Mouse (Mus musculus): ENCODE data around the gene Necap2. TPM values are rescaled to one million over a fixed set of nuclear protein-coding genes. Genes with fewer than 3 reads are reported as not detected.

Gene Necap2
- polyA plus RNA-seq, 1 experiment from 2014 or later, result 54.7 TPM

DNA sequence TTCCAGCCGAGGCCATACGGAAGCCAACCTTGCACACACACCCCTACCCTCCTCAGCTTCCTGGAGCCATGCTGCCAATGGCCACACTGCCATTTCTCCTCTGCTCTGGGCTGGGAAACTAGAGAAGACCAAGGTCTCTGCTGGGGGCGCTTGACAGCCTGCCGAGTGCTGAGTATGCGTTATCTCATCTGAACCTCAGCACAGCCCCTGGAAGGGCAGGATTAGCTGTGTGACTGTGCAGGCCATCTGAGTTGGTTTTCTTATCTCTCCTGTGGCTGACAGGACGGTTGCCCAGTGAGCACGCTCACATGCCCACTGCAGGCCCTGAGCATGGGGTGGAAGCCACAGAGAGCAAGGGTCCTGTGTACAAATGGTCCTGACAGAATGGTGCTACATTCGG lies 9.5 kb downstream of the Necap2 start:
- Histone ChIP-seq H3K4me3 (no peak overlapping the region), H3K4me1 (0 out of 2 replicates have a peak, but pooled peaks cover 3% of the 10 kb centered on the region), H3K27me3 (ENCODE audit: poor library complexity, severe bottlenecking) (no peaks in the 10 kb centered on the region), H3K27ac (no peak overlapping the region), H3K9me3 (no peaks in the 10 kb centered on the region), H3K36me3 (replicated peaks) (peaks cover 83% of the 10 kb centered on the region)
- DNase-seq (ENCODE audit: extremely low spot score, low spot score), result no peak
- 89% methylated on average over 8 of the region's 8 CpGs for WGBS

DNA sequence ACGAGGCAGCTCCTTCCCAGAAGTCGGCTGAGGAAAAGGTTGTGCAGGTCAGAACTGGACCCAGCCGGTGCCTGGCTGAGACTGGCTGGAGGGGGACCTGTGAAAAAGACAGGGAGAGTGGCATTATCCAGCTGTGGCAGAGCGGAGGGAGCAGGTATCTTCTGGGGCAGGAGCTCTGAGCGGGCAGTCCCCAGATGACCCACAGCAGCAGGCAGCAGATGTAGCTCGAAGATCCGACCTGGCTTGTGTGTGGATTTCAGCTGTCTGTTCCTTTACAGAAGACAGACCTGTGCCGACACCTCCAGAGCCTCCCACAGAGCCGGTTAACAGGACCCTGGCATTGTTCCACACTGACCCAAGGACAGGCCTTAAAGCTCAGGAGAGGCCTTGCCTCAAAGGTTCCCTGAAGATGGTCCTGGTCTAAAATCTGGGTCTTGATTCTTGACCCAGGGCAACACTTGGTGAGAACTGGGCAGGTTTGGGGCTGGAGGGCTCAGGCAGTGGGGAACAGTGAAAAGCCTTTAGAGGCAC lies 10.6 kb downstream of the Necap2 start:
- Histone ChIP-seq H3K9me3 (no peaks in the 10 kb centered on the region), H3K36me3 (replicated peaks) (peaks cover 72% of the 10 kb centered on the region), H3K4me3 (no peak overlapping the region), H3K27me3 (ENCODE audit: poor library complexity, severe bottlenecking) (no peaks in the 10 kb centered on the region), H3K4me1 (0 out of 2 replicates have a peak, but pooled peaks cover 3% of the 10 kb centered on the region), H3K27ac (no peak overlapping the region)
- 90% methylated on average over 9 of the region's 9 CpGs for WGBS
- DNase-seq (ENCODE audit: extremely low spot score, low spot score), result no peak

DNA sequence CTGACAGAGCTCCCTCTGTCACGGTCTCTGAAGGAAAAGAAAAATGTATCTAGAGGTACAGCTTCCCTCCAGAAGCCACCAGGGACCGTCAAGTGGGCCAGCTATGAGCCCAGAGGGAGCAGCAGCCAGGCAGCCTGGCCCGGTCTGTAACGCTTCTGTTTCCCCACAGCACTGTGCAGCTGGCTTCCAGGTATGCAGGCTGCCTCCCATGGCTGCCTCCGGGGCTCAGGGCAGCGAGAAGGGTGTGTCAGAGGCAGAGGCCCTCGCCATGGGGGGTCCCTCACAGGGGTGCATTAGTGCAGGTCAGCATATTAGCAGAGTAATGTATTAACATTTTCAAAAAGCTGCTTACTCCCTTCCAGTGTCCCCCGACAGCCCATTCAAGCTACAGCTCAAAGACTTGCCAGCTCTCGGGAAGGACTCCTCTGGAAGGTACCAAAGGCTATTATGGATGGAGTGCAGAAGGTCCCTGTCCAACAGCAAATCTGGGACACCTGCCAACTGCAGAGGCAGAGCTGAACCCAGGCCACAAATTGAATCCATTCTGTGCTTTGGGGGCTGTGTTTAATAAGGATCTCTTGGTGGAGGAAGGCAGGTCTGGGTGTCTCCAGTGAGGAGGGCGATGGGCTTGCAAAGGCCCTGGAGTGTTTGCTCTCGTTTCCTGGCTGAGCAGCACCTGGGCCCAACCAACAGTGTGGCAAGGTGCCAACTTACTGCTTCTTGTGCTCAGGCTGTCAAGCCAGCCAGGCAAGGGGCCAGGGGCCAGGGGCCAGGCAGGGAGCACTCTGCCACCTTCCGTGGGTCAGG lies 11.2 kb downstream of the Necap2 start:
- 92% methylated on average over 12 of the region's 12 CpGs for WGBS

DNA sequence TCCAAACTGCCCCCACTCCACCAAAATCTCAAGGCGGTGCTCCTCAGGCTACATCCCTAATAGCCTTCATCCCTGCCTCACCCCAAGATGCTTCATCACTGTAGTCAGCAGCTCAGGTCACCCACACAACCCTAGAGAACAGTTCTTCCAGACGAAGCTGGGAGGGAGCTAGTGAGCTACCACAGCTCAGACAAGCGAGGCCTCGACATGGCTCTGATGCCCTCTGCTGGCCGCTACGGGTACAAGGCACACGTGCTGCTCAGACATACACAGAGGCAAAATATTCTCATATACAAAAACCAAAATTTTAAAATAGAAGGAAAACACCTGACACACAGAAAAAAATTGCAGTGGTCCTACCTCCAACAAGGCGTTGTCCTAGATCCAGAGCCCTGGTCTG lies 13.0 kb downstream of the Necap2 start:
- no peak overlapping the region for H3K4me3 ChIP-seq
- 4% methylated on average over 8 of the region's 8 CpGs for WGBS
- H3K9me3 ChIP-seq, result no peaks in the 10 kb centered on the region
- H3K4me1 ChIP-seq, result peaks cover 17% of the 10 kb centered on the region
- 0 out of 2 replicates have a peak overlapping the region, but pooled peaks have one; percentile 9 for H3K27ac ChIP-seq
- no peaks in the 10 kb centered on the region for H3K27me3 ChIP-seq (ENCODE audit: poor library complexity, severe bottlenecking)
- peaks cover 48% of the 10 kb centered on the region for H3K36me3 ChIP-seq (replicated peaks)
- DNase-seq (ENCODE audit: extremely low spot score, low spot score), result peak; percentile 85

More for the DNA sequence above, 11.2 kb downstream of the Necap2 start:
- H3K9me3 ChIP-seq, result no peaks in the 10 kb centered on the region
- H3K36me3 ChIP-seq (replicated peaks), result peaks cover 66% of the 10 kb centered on the region
- DNase-seq (ENCODE audit: extremely low spot score, low spot score), result no peak
- no peak overlapping the region for H3K27ac ChIP-seq
- H3K27me3 ChIP-seq (ENCODE audit: poor library complexity, severe bottlenecking), result no peaks in the 10 kb centered on the region
- H3K4me1 ChIP-seq, result 0 out of 2 replicates have a peak, but pooled peaks cover 3% of the 10 kb centered on the region
- H3K4me3 ChIP-seq, result no peak overlapping the region

DNA sequence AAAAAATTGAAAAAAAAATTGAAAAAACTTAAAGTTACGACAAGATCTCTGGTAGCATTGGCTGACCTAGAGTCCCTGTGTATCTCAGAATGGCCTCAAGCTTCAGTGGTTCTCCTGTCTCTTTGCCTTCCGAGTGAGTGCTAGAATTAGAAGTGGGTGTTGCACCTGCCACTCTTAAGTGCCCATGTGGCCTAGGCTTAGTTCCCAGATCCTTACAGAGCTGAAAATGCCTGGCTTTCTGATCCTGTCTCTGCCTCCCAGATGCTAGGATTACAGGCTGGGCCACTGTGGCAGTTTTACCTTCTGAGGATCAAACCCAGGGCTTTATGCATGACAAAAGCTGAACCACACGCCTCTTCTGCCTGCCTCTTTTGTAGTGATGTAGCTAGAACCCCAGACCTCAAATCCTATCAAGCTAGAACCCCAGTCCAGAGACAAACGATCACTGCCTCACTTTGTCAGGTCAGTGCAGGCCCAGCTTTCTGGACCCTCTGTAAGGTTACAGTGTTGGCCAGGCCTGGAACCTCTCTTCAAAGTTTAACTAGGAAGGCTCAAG lies 14.0 kb downstream of the Necap2 start:
- Histone ChIP-seq H3K27me3 (ENCODE audit: poor library complexity, severe bottlenecking) (no peaks in the 10 kb centered on the region), H3K4me3 (no peak overlapping the region), H3K4me1 (peaks cover 26% of the 10 kb centered on the region), H3K36me3 (replicated peaks) (peaks cover 38% of the 10 kb centered on the region), H3K9me3 (no peaks in the 10 kb centered on the region), H3K27ac (no peak overlapping the region)
- WGBS, result 82% methylated on average over 4 of the region's 4 CpGs
- DNase-seq (ENCODE audit: extremely low spot score, low spot score), result no peak

DNA sequence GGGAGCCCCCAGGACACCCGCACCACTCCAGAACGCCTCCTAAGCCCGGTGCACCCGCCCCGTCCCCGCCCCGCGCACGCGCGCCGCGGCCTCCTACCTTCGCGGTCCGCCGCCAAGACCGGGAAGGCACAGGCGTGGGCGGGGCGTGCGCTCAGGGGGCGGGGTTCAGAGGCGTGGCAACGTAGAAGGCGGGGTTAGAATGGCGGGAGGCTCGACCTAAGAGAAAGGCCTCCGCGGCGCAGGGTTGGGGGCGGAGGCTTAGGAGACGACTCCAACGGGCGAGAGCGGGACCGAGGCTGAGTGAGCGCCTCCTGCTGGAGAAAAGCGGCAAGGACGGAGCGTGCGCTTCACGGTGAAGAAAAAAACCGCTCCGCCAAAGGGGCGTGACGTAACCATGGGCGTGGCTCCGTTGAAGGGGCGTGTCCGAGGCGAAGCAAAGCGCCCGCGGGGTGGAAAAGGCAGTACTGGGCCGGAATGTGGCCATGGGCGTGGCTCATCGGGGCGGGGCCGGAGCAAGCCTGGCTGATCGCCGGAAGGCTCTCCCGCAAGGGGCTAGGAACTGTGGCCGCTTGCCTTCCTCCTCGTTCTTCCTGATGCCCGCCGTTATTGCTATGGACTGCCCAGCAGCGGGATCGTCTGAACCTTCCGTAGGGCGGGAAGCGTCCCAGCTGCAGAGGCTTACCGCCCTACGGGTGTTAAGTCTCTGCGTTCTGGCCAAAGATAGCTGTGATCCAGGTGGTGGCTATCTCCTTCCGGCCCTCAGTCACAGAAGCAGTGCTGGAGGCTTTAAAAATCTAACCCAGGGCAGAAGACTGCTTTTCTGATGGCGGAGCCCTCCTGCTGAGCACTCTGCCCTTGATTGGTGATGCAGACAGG lies 17.5 kb downstream of the Necap2 start, which contains the start of gene Crocc:
Gene Crocc (minus strand): TSS at position 125 of the 876 bp plus-strand sequence.
- Histone ChIP-seq H3K4me3 (peak within 1 kb of the TSS; percentile 68), H3K9me3 (no peaks in the 10 kb centered on the region), H3K27ac (peak within 1 kb of the TSS; percentile 94), H3K4me1 (peaks cover 41% of the 10 kb centered on the region), H3K36me3 (replicated peaks) (peaks cover 28% of the 10 kb centered on the region), H3K27me3 (ENCODE audit: poor library complexity, severe bottlenecking) (no peaks in the 10 kb centered on the region)
- DNase-seq (ENCODE audit: extremely low spot score, low spot score), result peak; percentile 100
- WGBS, result under 1% methylated on average over 77 of the region's 77 CpGs

DNA sequence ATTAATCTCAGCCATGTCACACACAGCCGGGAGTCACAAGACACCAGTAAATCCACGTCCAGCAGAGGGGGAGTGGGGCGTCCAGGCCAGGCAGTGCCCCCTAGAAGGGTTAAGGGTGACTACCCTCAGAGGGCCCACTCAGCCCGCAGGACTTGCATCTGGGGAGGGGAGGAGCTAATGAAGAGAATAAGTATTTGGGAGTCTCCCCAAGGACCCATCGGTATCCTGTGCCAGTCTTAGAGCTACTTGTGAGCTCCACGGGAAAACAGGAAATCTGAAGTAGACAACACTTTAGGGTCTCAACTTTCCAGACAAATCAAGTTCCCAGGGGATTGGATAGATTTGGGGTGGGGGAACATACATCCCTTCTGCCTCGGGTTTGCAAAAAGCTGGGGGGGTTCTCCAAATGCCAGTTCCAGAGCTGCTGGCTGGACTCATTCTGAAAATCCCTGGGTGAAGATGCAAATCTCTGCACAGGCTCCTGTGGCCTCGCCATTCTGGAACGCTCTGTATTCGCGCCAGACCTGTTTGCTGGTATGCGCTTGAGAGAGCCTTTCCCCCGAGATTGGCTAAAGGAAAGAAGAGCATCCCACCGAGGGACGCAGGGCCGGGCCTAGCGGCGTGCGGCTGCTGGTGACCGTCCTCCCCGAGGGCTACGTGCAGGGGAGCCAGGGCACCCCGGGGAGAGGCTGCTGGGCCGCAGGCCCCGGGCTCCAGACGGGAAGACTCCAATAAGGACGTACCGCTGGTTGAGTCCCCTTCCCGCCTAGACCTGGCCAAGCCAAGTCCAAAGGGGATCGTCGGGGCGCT lies 18.3 kb downstream of the Necap2 start:
- DNase-seq (ENCODE audit: extremely low spot score, low spot score), result peak; percentile 32
- peaks cover 33% of the 10 kb centered on the region for H3K36me3 ChIP-seq (replicated peaks)
- H3K27ac ChIP-seq, result peak overlapping the region; percentile 94
- peak overlapping the region; percentile 68 for H3K4me3 ChIP-seq
- 3% methylated on average over 31 of the region's 32 CpGs for WGBS
- H3K27me3 ChIP-seq (ENCODE audit: poor library complexity, severe bottlenecking), result no peaks in the 10 kb centered on the region
- peaks cover 39% of the 10 kb centered on the region for H3K4me1 ChIP-seq
- no peaks in the 10 kb centered on the region for H3K9me3 ChIP-seq

DNA sequence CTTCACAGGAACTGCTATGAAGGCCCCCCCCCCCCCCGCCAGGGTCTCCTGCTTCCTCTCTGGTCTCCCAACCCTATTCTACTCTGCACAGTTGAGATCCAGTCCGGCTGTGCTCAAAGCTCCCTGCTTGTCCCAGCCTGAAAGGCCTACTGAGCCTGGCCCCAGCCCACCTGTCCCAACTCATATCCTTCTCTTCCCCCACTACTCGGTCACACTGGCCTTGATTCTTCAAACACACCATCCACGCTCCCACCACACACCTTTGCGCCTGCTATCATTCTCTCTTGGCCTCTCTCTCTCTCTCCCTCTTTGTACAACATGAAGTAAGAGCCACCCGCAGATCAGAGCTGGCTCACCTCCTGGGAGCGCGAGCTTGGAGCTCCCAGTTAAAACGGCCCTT lies 19.3 kb downstream of the Necap2 start:
- Histone ChIP-seq H3K36me3 (replicated peaks) (peaks cover 42% of the 10 kb centered on the region), H3K4me1 (peaks cover 49% of the 10 kb centered on the region), H3K4me3 (peak overlapping the region; percentile 68; the same call in 1 of the 2 replicates), H3K27me3 (ENCODE audit: poor library complexity, severe bottlenecking) (no peaks in the 10 kb centered on the region), H3K27ac (peak overlapping the region; percentile 51), H3K9me3 (no peaks in the 10 kb centered on the region)
- WGBS, result 89% methylated on average over 9 of the region's 9 CpGs
- no peak for DNase-seq (ENCODE audit: extremely low spot score, low spot score)

DNA sequence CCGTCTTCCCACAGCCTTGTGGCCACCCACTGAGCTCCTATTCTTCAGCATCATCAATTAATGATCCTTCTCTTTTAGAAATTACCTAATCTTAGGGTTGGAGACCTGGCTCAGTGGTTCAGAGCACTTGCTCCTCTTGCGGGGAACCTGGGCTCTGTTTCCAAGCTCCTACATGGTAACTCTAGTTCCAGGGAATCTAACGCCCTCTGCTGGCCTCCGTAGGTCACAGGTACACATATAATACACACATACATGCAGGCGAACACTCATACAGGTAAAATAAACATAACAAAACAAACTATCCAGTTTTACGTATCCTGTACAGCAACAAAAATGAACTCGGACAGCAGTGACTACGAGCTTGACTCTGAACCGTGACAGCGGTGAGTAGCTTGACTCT lies 21.2 kb downstream of the Necap2 start:
- H3K4me3 ChIP-seq, result no peak overlapping the region
- peaks cover 51% of the 10 kb centered on the region for H3K36me3 ChIP-seq (replicated peaks)
- no peaks in the 10 kb centered on the region for H3K27me3 ChIP-seq (ENCODE audit: poor library complexity, severe bottlenecking)
- DNase-seq (ENCODE audit: extremely low spot score, low spot score), result no peak
- H3K9me3 ChIP-seq, result no peaks in the 10 kb centered on the region
- H3K4me1 ChIP-seq, result peaks cover 68% of the 10 kb centered on the region
- no peak overlapping the region for H3K27ac ChIP-seq
- 92% methylated on average over 10 of the region's 10 CpGs for WGBS

DNA sequence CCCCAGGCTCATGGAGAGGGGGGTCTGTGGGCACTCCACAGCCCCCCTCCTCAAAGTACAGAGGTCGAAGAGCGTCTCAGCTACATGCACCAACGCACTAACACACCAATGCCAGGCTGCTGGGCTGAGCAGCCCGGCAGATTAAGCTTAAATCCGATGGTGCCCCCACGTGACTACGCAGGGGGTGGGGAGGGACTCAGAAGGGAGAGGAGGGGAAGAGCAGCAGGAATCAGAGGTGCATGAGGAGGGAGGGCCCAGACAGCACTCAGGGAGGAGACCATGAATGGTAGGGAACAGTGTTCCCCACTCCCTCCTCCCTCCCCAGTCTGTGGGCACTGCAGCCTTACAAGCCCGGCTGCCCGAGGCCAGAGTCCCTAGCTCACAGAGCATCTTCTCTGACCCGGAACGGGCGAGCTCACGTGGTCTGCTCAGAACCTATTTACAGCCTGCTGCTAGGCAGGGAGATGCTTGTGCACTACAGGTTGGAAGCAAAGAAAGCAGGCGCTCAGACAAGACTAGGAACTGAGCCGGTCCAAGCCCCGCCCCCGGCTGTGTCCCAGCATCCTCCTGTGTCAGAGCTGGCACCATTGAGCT lies 24.5 kb downstream of the Necap2 start:
- Histone ChIP-seq H3K4me1 (peaks cover 70% of the 10 kb centered on the region), H3K27ac (peak overlapping the region; percentile 85), H3K27me3 (ENCODE audit: poor library complexity, severe bottlenecking) (no peaks in the 10 kb centered on the region), H3K36me3 (replicated peaks) (peaks cover 63% of the 10 kb centered on the region), H3K4me3 (peak overlapping the region; percentile 35), H3K9me3 (no peaks in the 10 kb centered on the region)
- WGBS, result 5% methylated on average over 17 of the region's 17 CpGs
- DNase-seq (ENCODE audit: extremely low spot score, low spot score), result peak; percentile 61

DNA sequence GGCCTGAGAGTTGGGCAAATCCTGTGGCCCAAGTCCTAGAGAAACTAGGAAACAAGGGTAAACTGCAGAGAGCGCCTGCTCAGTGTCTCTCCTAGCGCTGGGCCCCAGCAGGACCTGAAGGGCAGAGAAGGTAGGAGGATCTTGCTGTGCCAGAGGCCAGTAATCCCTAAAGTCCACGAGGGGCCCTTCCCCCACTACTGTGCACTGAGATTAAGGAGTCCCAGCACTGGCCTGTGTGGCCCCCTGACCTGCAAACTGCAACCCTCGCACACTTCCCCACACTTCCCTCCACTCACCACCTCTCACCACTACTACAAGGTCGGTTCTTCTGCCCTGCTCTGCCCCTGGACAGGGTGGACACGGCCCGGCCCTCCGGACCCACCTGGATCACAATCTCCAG lies 25.0 kb downstream of the Necap2 start:
- Histone ChIP-seq H3K4me3 (peak overlapping the region; percentile 35), H3K9me3 (no peaks in the 10 kb centered on the region), H3K4me1 (peaks cover 74% of the 10 kb centered on the region), H3K27me3 (ENCODE audit: poor library complexity, severe bottlenecking) (no peaks in the 10 kb centered on the region), H3K36me3 (replicated peaks) (peaks cover 66% of the 10 kb centered on the region), H3K27ac (peak overlapping the region; percentile 85)
- no peak for DNase-seq (ENCODE audit: extremely low spot score, low spot score)
- 23% methylated on average over 8 of the region's 8 CpGs for WGBS

All from forebrain, embryonic 10.5 days (tissue).